Mouse (Mus musculus) kidney, postnatal 36 days (tissue): Measurements from ENCODE around the gene Rab27a.
"Not testable (repeated sequence)": the region's sequence is repeated elsewhere in the genome, so short reads cannot be mapped to it uniquely, and the experiment has no call there.

ENCODE experiments used
- DNase-seq, 2 experiments: peaks; one replicate each; pipeline ENCODE4 v3.0.0; 2021 to 2022; ENCODE audit warnings: mixed read lengths in 2 of 2

Rab27a gene

GRCm38 (mm10) chr9:73047906-73048305 is 3.3 kb downstream of the Rab27a start:
- DNase-seq: no peak

GRCm38 (mm10) chr9:73048927-73049326 is 4.3 kb downstream of the Rab27a start:
- no peak for DNase-seq

- DNase-seq: no peak
These were observed 5.2 kb downstream of the Rab27a start for GRCm38 (mm10) chr9:73049833-73050232.

- DNase-seq: no peak
These were observed 6.0 kb downstream of the Rab27a start for GRCm38 (mm10) chr9:73050606-73051005.

GRCm38 (mm10) chr9:73055441-73055911 is 10.8 kb downstream of the Rab27a start:
- peak; percentile 49 to 78 for DNase-seq

GRCm38 (mm10) chr9:73059224-73059623 is 14.6 kb downstream of the Rab27a start:
- DNase-seq: no peak

- peak in 1 of 2 experiments; percentile 44 for DNase-seq
These were observed 19.1 kb downstream of the Rab27a start for GRCm38 (mm10) chr9:73063621-73064290.

- DNase-seq: peak; percentile 32 to 41
These were observed 22.4 kb downstream of the Rab27a start for GRCm38 (mm10) chr9:73067086-73067485.

- peak; percentile 75 to 79 for DNase-seq
These were observed 23.6 kb downstream of the Rab27a start for GRCm38 (mm10) chr9:73068230-73068679.

- DNase-seq: no peak
These were observed 24.0 kb downstream of the Rab27a start for GRCm38 (mm10) chr9:73068688-73069087.

GRCm38 (mm10) chr9:73070971-73071659 is 26.5 kb downstream of the Rab27a start:
- peak in 1 of 2 experiments; percentile 32 for DNase-seq

- no peak for DNase-seq
These were observed 27.8 kb downstream of the Rab27a start for GRCm38 (mm10) chr9:73072426-73072825.

- DNase-seq: no peak
These were observed 28.5 kb downstream of the Rab27a start for GRCm38 (mm10) chr9:73073169-73073568.

GRCm38 (mm10) chr9:73079349-73079748 is 34.7 kb downstream of the Rab27a start:
- DNase-seq: not testable (repeated sequence)

GRCm38 (mm10) chr9:73079801-73080325 is 35.2 kb downstream of the Rab27a start:
- DNase-seq: no peak

GRCm38 (mm10) chr9:73082291-73083000 is 37.8 kb downstream of the Rab27a start:
- no peak for DNase-seq

- DNase-seq: no peak
These were observed 39.3 kb downstream of the Rab27a start for GRCm38 (mm10) chr9:73083956-73084355.

- DNase-seq: no peak
These were observed 41.2 kb downstream of the Rab27a start for GRCm38 (mm10) chr9:73085845-73086244.

- no peak for DNase-seq
These were observed 42.5 kb downstream of the Rab27a start for GRCm38 (mm10) chr9:73087121-73087520.

- DNase-seq: no peak
These were observed 42.9 kb downstream of the Rab27a start for GRCm38 (mm10) chr9:73087581-73087980.

- DNase-seq: no peak
These were observed 44.7 kb downstream of the Rab27a start for GRCm38 (mm10) chr9:73089222-73089920.

GRCm38 (mm10) chr9:73090121-73090520 is 45.5 kb downstream of the Rab27a start:
- no peak for DNase-seq

GRCm38 (mm10) chr9:73091747-73092146 is 47.1 kb downstream of the Rab27a start:
- peak; percentile 48 to 61 for DNase-seq
